Mouse (Mus musculus) right cerebral cortex, postnatal 14 days (tissue): ENCODE measurements at regions not wholly inside any gene's neighbourhood (a gene's known extent, or its start where the extent isn't known, plus 50 kb on each side); places are given as distances from the start of the nearest gene placed in this dataset.

Source experiments
- DNase-seq: peaks from one replicate; pipeline ENCODE4 v3.0.0; 2022

- no peak for DNase-seq
These were observed 52.9 kb upstream of the Errfi1 start for GRCm38 (mm10) chr4:150800774-150801173.

GRCm38 (mm10) chr4:150799550-150800398, 53.9 kb upstream of the Errfi1 start:
- DNase-seq = no peak

GRCm38 (mm10) chr4:150798783-150799530, 54.8 kb upstream of the Errfi1 start:
- DNase-seq = no peak

GRCm38 (mm10) chr4:150798281-150798680, 55.4 kb upstream of the Errfi1 start:
- no peak for DNase-seq

GRCm38 (mm10) chr4:150797057-150797456, 56.7 kb upstream of the Errfi1 start:
- DNase-seq = no peak

- no peak for DNase-seq
These were observed 58.8 kb upstream of the Errfi1 start for GRCm38 (mm10) chr4:150794878-150795277.

- DNase-seq = no peak
These were observed 59.4 kb upstream of the Errfi1 start for GRCm38 (mm10) chr4:150794257-150794794.

- DNase-seq = no peak
These were observed 60.6 kb upstream of the Errfi1 start for GRCm38 (mm10) chr4:150793146-150793545.

GRCm38 (mm10) chr4:150789166-150789565, 64.6 kb upstream of the Errfi1 start:
- DNase-seq = no peak

GRCm38 (mm10) chr4:150787113-150787512, 66.6 kb upstream of the Errfi1 start:
- no peak for DNase-seq

GRCm38 (mm10) chr4:150786651-150787050, 67.1 kb upstream of the Errfi1 start:
- DNase-seq = no peak

- no peak for DNase-seq
These were observed 68.9 kb upstream of the Errfi1 start for GRCm38 (mm10) chr4:150784491-150785451.

GRCm38 (mm10) chr4:150781304-150781703, 72.4 kb upstream of the Errfi1 start:
- DNase-seq = no peak

- no peak for DNase-seq
These were observed 74.4 kb upstream of the Errfi1 start for GRCm38 (mm10) chr4:150779340-150779739.

- no peak for DNase-seq
These were observed 75.0 kb upstream of the Errfi1 start for GRCm38 (mm10) chr4:150778683-150779082.

- no peak for DNase-seq
These were observed 77.8 kb upstream of the Errfi1 start for GRCm38 (mm10) chr4:150775695-150776521.

- no peak for DNase-seq
These were observed 78.4 kb upstream of the Errfi1 start for GRCm38 (mm10) chr4:150775281-150775680.

GRCm38 (mm10) chr4:150774289-150774914, 79.3 kb upstream of the Errfi1 start:
- no peak for DNase-seq

GRCm38 (mm10) chr4:150771922-150772651, 81.6 kb upstream of the Errfi1 start:
- no peak for DNase-seq

GRCm38 (mm10) chr4:150771469-150771868, 82.2 kb upstream of the Errfi1 start:
- no peak for DNase-seq
